Mouse (Mus musculus) stomach, postnatal 0 days (tissue): ENCODE data around the gene Bivm.
A peak's percentile ranks its signal among the peaks of the same experiment; 100 is the strongest.

Source experiments
- CTCF ChIP-seq: IDR thresholded peaks from 2 replicates; pipeline ENCODE4 v1.5.1; 2016; ENCODE audit warnings: antibody characterized with exemption, low read depth, mild to moderate bottlenecking, moderate library complexity
- EP300 ChIP-seq: optimal IDR thresholded peaks from 2 replicates; pipeline ENCODE3; 2016; ENCODE audit warnings: antibody characterized with exemption

DNA sequence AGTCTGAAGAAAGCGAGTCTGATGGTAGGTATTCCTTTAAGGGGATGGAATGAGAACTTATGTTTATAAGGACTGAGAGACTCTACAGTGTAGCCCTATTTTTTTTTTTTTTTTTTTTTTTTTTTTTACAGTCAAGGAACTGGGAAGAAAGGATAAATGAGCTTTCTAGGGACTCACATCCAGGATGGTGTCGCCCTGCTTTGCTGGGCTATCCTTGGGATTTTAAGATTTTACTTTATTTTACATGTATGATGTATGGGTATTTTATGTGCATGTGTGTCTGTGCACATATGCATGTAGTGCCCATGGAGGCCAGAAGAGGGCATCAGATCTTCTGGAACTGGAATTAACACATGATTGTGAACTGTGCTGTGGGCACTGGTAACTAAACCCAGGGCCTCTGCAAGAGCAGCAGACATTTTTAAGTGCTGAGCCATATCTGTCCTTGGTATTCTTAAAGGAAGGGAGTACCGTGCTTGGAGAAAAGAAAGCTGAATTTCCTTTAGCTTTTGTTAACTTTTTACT, 49.2 kb downstream of the Bivm start:
- TF ChIP-seq CTCF, result peak; percentile 34
- TF ChIP-seq EP300, result no peak
